Mouse (Mus musculus) mammary gland, adult 2 months (tissue): ENCODE measurements around the gene Zmat5. TPM values are rescaled to one million over a fixed set of nuclear protein-coding genes. Genes with fewer than 3 reads are reported as not detected.

Experiments
- polyA plus RNA-seq: library from polyadenylated mRNA; depleted of rRNA; stranded (reverse); fragments of >200 nt; gene quantifications from 2 replicates; pipeline ENCODE4 v1.2.3, GENCODE M21; 2012; ENCODE audit warnings: low replicate concordance; rRNA removed

Zmat5 gene
- 38.9 and 49.6 TPM in 2 replicates for polyA plus RNA-seq

DNA sequence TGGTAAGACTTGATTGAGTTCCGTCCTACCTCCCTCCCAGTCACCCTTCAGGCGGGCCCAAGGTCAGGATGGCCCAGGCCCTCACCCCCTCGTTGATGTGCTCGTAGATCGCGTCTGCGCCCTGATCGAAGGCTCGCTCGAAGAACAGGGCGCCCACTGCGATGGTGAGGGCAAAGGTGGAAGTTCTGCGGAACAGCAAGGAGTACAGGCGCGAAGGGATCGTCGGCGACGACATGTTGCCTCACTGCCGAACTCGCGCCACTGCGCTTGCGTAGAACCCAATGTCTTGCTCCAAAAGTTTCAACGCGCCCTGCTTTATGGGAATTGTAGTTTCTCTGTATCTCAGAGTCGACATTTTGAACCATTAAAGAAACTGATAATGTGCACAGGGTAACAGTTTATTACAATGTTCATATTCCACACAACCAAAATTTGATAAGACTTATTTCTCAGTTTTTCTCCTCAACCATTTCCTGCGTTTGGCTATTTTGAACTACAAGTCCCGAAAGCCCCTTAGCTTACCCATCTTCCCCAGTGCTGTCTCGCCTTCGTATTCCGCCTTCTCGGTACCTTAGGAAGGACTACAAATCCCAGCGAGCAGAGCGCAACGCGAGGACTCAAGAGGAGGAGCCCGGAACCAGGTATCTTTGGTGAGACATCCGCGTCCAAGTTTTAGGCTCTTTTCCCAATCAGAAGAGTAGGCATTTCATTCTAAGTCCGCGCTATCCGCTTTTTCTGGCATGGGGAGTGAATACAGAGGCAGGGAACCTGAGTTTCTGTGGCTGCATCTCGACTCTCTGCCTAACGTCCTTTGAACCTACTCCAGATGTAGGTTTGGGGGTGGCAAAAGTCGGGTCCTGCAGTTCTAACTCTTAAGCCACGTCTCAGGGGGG, at the start of gene Zmat5, which contains the start of gene Uqcr10:
Gene Zmat5 (plus strand): TSS at position 607 of the 893 bp plus-strand sequence.
Gene Uqcr10 (minus strand): TSS at position 271 of the 893 bp plus-strand sequence.

DNA sequence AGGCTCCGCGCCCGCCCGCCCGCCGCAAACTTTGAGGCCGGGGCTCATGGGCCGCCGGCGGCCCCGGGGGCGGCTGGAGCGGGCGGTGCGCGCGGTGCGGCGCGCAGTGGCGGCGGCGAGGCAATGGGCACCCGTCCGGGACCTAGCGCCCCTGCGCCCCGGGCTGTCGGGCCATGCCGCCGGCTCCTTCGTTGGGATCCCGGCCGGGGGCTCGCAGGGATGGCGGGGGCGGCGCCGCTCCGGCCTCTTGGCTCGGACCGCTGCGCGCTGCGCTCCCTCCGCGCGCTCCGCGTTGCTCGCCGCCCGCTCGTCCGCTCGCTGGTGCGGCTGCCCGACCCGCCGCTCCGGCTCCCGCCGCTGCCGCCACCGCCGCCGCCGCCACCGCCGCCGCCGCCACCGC, 42.3 kb downstream of the Zmat5 start, which contains the start of gene Cabp7:
Gene Cabp7 (minus strand): TSS at position 46 of the 400 bp plus-strand sequence.

Other genes starting within 250 kb of the Zmat5 start
- gene Mtmr3, start 109.8 kb upstream of the Zmat5 start, polyA plus RNA-seq = 28.6 and 43.8 TPM in 2 replicates
- not detected in 2 replicates for gene Gm11032, start 84.6 kb upstream of the Zmat5 start, polyA plus RNA-seq
- 11.5 and 13.5 TPM in 2 replicates for gene Ascc2, start 66.9 kb upstream of the Zmat5 start, polyA plus RNA-seq
- gene Uqcr10, start 336 bp upstream of the Zmat5 start, polyA plus RNA-seq = 1,157 and 1,279 TPM in 2 replicates
- gene Cabp7, start 42.1 kb downstream of the Zmat5 start, polyA plus RNA-seq = 0.20 TPM in 1 of 2 replicates, not detected in the other
- gene Nf2, start 144.9 kb downstream of the Zmat5 start, polyA plus RNA-seq = 47.4 and 61.4 TPM in 2 replicates
- 16.5 and 18.3 TPM in 2 replicates for gene Nipsnap1, start 169.3 kb downstream of the Zmat5 start, polyA plus RNA-seq
- gene Thoc5, start 190.6 kb downstream of the Zmat5 start, polyA plus RNA-seq = 14.5 and 19.3 TPM in 2 replicates
- 0.36 and 1.4 TPM in 2 replicates for gene Nefh, start 243.4 kb downstream of the Zmat5 start, polyA plus RNA-seq